Mouse (Mus musculus) embryonic fibroblast, embryonic 13.5 days (primary cell): ENCODE results near the gene Itm2b. TPM values are rescaled to one million over a fixed set of nuclear protein-coding genes. Genes with fewer than 3 reads are reported as not detected.

ENCODE experiments used
- H3K27ac ChIP-seq: 2 replicates; pipeline ENCODE4 v1.5.1; 2012; ENCODE audit warnings: low read length, control low read depth, inconsistent platforms; ENCODE audit not compliant: insufficient read depth
- H3K4me1 ChIP-seq: 2 replicates; pipeline ENCODE4 v1.6.1; 2011; ENCODE audit warnings: low read length; ENCODE audit not compliant: control insufficient read depth, insufficient read depth
- H3K4me3 ChIP-seq: 2 replicates; pipeline ENCODE4 v1.5.1; 2011; ENCODE audit warnings: mild to moderate bottlenecking, control low read depth, low read length; ENCODE audit not compliant: insufficient read depth
- CTCF ChIP-seq: IDR thresholded peaks from 2 replicates; pipeline ENCODE4 v1.5.1; 2011; ENCODE audit warnings: mild to moderate bottlenecking, control low read depth, low read length, moderate library complexity, borderline replicate concordance; ENCODE audit not compliant: insufficient read depth
- POLR2A ChIP-seq: IDR thresholded peaks from 2 replicates; pipeline ENCODE4 v1.6.1; 2011; ENCODE audit warnings: low read depth, mild to moderate bottlenecking, control low read depth, low read length, moderate library complexity
- polyA plus RNA-seq: library from polyadenylated mRNA; stranded (reverse); fragments of >200 nt; gene quantifications from 2 replicates; pipeline ENCODE4 v1.2.4, GENCODE M21; 2011; ENCODE audit warnings: low read depth; ENCODE audit not compliant: missing spikeins, insufficient read length

The Itm2b gene
- polyA plus RNA-seq, 1 experiment = 570 TPM

GRCm38 (mm10) chr14:73370695-73371372, 14.3 kb downstream of the Itm2b start:
- Histone ChIP-seq H3K4me1 (peaks cover 3% of the 10 kb centered on the region; the same call in 1 of the 2 replicates), H3K27ac (no peak overlapping the region), H3K4me3 (no peak overlapping the region)
- TF ChIP-seq CTCF (no peak), POLR2A (no peak)

GRCm38 (mm10) chr14:73370078-73370670, 14.9 kb downstream of the Itm2b start:
- no peak overlapping the region for H3K27ac ChIP-seq
- TF ChIP-seq POLR2A (no peak), CTCF (no peak)
- H3K4me3 ChIP-seq = no peak overlapping the region
- H3K4me1 ChIP-seq = 0 out of 2 replicates have a peak, but pooled peaks cover 3% of the 10 kb centered on the region

- TF ChIP-seq POLR2A = no peak
- no peak for TF ChIP-seq CTCF
- no peak overlapping the region for H3K4me3 ChIP-seq
- no peaks in the 10 kb centered on the region for H3K4me1 ChIP-seq
- H3K27ac ChIP-seq = no peak overlapping the region
Measured at GRCm38 (mm10) chr14:73369634-73370033, 15.5 kb downstream of the Itm2b start.

- no peaks in the 10 kb centered on the region for H3K4me1 ChIP-seq
- no peak for TF ChIP-seq CTCF
- no peak for TF ChIP-seq POLR2A
- H3K4me3 ChIP-seq = no peak overlapping the region
- H3K27ac ChIP-seq = no peak overlapping the region
Measured at GRCm38 (mm10) chr14:73368966-73369365, 16.1 kb downstream of the Itm2b start.

DNA sequence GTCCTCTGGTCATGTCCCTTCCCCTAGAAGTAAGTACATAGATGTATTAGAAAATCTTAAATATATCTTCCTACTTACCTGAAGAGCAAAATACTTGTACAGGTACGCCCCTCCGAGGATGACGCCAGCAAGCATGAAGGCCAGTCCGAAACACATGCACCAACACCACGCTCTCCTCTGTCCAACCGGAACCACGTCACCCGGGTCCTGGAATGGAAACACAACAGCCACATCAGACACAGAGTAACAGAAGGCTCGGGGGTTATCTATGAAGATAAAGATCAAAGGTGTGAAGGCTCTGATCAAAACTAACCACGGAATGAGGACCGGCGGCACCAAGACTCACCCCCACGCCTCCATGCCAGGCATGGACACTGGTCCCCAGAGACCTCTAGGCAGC, 16.9 kb downstream of the Itm2b start:
- no peaks in the 10 kb centered on the region for H3K4me1 ChIP-seq
- H3K27ac ChIP-seq = no peak overlapping the region
- no peak for TF ChIP-seq CTCF
- TF ChIP-seq POLR2A = no peak
- H3K4me3 ChIP-seq = no peak overlapping the region

- no peak for TF ChIP-seq CTCF
- no peak for TF ChIP-seq POLR2A
- no peak overlapping the region for H3K27ac ChIP-seq
- no peak overlapping the region for H3K4me3 ChIP-seq
- H3K4me1 ChIP-seq = no peaks in the 10 kb centered on the region
Measured at GRCm38 (mm10) chr14:73366278-73366677, 18.8 kb downstream of the Itm2b start.

DNA sequence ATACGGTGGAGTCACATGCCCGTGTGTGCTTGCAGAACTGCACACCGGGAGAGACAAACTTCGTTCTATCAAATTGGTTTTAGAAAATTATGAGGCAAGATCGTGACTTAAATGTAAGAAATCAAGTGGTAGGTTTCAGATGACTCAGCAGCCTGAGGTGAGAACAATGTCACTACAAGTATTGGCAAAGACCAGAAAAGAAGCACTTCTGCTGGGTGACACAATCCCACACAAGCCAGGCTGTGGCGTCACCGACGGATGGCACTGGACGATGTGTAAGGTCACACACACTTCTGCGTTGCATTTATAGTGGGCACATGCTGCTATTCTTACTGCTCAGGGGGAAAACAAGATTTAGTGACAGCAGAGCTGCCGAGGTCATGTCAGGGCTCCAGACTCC, 21.3 kb downstream of the Itm2b start:
- TF ChIP-seq CTCF (no peak), POLR2A (no peak)
- no peaks in the 10 kb centered on the region for H3K4me1 ChIP-seq
- H3K4me3 ChIP-seq = no peak overlapping the region
- no peak overlapping the region for H3K27ac ChIP-seq

- H3K4me1 ChIP-seq = no peaks in the 10 kb centered on the region
- no peak overlapping the region for H3K27ac ChIP-seq
- H3K4me3 ChIP-seq = no peak overlapping the region
- TF ChIP-seq CTCF (no peak), POLR2A (no peak)
Measured at GRCm38 (mm10) chr14:73354700-73355099, 30.4 kb downstream of the Itm2b start.

GRCm38 (mm10) chr14:73351118-73351517, 34.0 kb downstream of the Itm2b start:
- H3K4me1 ChIP-seq = no peaks in the 10 kb centered on the region
- H3K4me3 ChIP-seq = no peak overlapping the region
- TF ChIP-seq POLR2A (no peak), CTCF (no peak)
- no peak overlapping the region for H3K27ac ChIP-seq

DNA sequence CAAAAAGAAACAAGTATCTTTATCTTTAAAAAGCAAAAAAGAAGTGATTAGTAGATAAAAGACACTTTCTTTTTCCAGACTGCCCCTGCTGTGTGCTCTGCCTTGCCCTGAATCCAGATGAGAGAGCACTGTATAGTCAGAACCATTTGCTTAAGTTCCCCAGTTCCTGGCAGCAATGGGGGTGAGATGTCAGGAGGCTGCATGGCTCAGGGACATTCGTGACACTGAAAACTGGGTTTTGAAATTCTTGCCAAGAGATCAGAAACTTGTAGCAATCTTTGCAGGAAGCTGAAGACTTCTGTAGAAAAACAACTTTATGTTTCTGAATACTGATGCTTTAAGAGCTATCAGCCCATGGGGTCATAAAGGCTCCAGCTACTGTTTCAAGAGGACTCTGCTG, 35.1 kb downstream of the Itm2b start:
- Histone ChIP-seq H3K4me3 (no peak overlapping the region), H3K4me1 (no peaks in the 10 kb centered on the region), H3K27ac (no peak overlapping the region)
- TF ChIP-seq CTCF = no peak
- no peak for TF ChIP-seq POLR2A

DNA sequence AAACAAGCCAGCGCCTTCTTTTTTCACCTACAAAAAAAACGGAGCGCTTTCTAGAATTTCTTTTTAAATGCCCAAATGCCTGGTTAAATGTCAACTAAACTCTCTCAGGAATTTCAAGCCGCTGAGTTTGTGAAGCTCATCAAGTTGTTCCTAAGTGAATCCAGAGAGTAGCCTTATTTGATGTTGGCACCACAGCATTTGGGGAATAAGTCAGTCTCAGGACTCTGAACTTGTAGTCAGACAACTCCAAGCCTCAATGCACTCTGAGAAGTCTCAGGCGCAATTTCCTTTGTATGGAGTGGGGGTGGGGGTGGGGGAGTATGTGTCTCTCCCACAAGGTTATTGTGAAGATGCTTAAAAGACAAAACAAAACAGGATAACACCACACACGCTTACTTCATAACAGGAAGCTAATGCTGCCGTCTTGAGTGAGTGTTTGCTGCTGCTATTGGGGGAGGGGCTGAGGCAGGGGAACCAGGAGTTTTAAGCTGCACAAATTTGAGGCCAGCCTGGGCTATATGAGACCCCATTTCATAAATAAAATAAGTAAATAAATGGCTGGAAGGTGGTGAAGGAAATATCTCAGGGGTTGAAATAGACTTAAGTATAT, 35.9 kb downstream of the Itm2b start:
- TF ChIP-seq POLR2A (no peak), CTCF (no peak)
- no peak overlapping the region for H3K4me3 ChIP-seq
- H3K4me1 ChIP-seq = no peaks in the 10 kb centered on the region
- H3K27ac ChIP-seq = no peak overlapping the region
